Mouse (Mus musculus): ENCODE data around the gene Arhgap40. TPM values are rescaled to one million over a fixed set of nuclear protein-coding genes. Genes with fewer than 3 reads are reported as not detected.

Arhgap40 gene
- total and polyA plus RNA-seq, 2 experiments from 2014 or later: 0.42 TPM; not detected in 1

DNA sequence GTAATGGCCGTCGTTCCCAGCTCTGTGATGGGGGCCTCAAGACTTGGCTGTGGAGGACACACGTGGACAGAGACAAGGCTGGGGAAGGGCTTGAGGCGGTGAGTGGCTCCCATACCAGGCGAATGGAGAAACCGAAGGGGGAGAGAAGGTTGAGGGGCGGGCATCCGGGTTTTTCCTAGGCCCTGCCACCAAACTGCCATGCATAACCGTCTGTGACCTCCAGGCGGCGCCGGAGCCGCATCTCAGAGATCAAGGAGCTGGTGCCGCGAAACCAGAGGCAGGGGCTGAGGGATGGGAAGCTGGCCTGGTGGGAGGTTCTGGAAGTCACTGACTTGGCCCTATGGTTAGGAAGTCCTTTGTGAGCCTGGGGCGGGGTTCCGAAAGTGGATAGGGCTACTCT is 34.2 kb downstream of the Arhgap40 start:
- TF ChIP-seq CTCF (IDR thresholded peaks at IDR 0.05; ENCODE audit: low read depth): peak; percentile 84
- TF ChIP-seq EP300 (IDR thresholded peaks at IDR 0.05; ENCODE audit: low read depth): no peak
- H3K4me2 ChIP-seq (ENCODE audit: low read depth, low read length): no peak overlapping the region
- no peaks in the 10 kb centered on the region for H3K4me1 ChIP-seq (ENCODE audit: control insufficient read depth, insufficient read depth)
- ATAC-seq (ENCODE audit: insufficient read depth, low read depth): peak; percentile 49; the same call in 1 of the 2 replicates
- H3K27me3 ChIP-seq (ENCODE audit: control insufficient read depth, insufficient read depth, low read length): peaks cover 20% of the 10 kb centered on the region
- H3K9me3 ChIP-seq (replicated peaks; ENCODE audit: control insufficient read depth, low read length): no peaks in the 10 kb centered on the region
- no peaks in the 10 kb centered on the region for H3K36me3 ChIP-seq (replicated peaks; ENCODE audit: control insufficient read depth, insufficient read depth, low read length)
- no peak overlapping the region for H3K27ac ChIP-seq (ENCODE audit: low read depth)
- H3K4me3 ChIP-seq (ENCODE audit: low read depth, low read length): no peak overlapping the region
- WGBS: 6% methylated on average over 17 of the region's 17 CpGs
- DNase-seq (ENCODE audit: low spot score): peak; percentile 65
- H3K9ac ChIP-seq (replicated peaks; ENCODE audit: low read depth, low read length): no peak overlapping the region

GRCm38 (mm10) chr2:158550067-158550466 is 37.5 kb downstream of the Arhgap40 start:
- ATAC-seq (ENCODE audit: insufficient read depth, low read depth): 0 out of 2 replicates have a peak, but pooled peaks have one; percentile 39
- H3K9me3 ChIP-seq (replicated peaks; ENCODE audit: control insufficient read depth, low read length): no peaks in the 10 kb centered on the region
- peaks cover 42% of the 10 kb centered on the region for H3K27me3 ChIP-seq (ENCODE audit: control insufficient read depth, insufficient read depth, low read length)
- no peaks in the 10 kb centered on the region for H3K36me3 ChIP-seq (replicated peaks; ENCODE audit: control insufficient read depth, insufficient read depth, low read length)
- H3K4me1 ChIP-seq (ENCODE audit: control insufficient read depth, insufficient read depth): no peaks in the 10 kb centered on the region
- H3K4me2 ChIP-seq (ENCODE audit: low read depth, low read length): no peak overlapping the region
- WGBS: 4% methylated on average over 3 of the region's 3 CpGs
- H3K4me3 ChIP-seq (ENCODE audit: low read depth, low read length): no peak overlapping the region
- DNase-seq (ENCODE audit: low spot score): peak; percentile 54
- no peak overlapping the region for H3K9ac ChIP-seq (replicated peaks; ENCODE audit: low read depth, low read length)
- H3K27ac ChIP-seq (ENCODE audit: low read depth): no peak overlapping the region
- TF ChIP-seq EP300 (IDR thresholded peaks at IDR 0.05; ENCODE audit: low read depth) (no peak), CTCF (IDR thresholded peaks at IDR 0.05; ENCODE audit: low read depth) (peak; percentile 82)

GRCm38 (mm10) chr2:158554366-158554765 is 41.8 kb downstream of the Arhgap40 start:
- H3K4me2 ChIP-seq (ENCODE audit: low read depth, low read length): no peak overlapping the region
- WGBS: 16% methylated on average over 10 of the region's 10 CpGs
- H3K27ac ChIP-seq (ENCODE audit: low read depth): no peak overlapping the region
- peaks cover 48% of the 10 kb centered on the region for H3K27me3 ChIP-seq (ENCODE audit: control insufficient read depth, insufficient read depth, low read length)
- no peak for DNase-seq (ENCODE audit: low spot score)
- H3K4me3 ChIP-seq (ENCODE audit: low read depth, low read length): no peak overlapping the region
- H3K36me3 ChIP-seq (replicated peaks; ENCODE audit: control insufficient read depth, insufficient read depth, low read length): no peaks in the 10 kb centered on the region
- H3K9ac ChIP-seq (replicated peaks; ENCODE audit: low read depth, low read length): no peak overlapping the region
- ATAC-seq (ENCODE audit: insufficient read depth, low read depth): no peak
- TF ChIP-seq CTCF (IDR thresholded peaks at IDR 0.05; ENCODE audit: low read depth): no peak
- TF ChIP-seq EP300 (IDR thresholded peaks at IDR 0.05; ENCODE audit: low read depth): no peak
- H3K9me3 ChIP-seq (replicated peaks; ENCODE audit: control insufficient read depth, low read length): no peaks in the 10 kb centered on the region
- 0 out of 2 replicates have a peak, but pooled peaks cover 3% of the 10 kb centered on the region for H3K4me1 ChIP-seq (ENCODE audit: control insufficient read depth, insufficient read depth)

- ATAC-seq (ENCODE audit: insufficient read depth, low read depth) (no peak), DNase-seq (ENCODE audit: low spot score) (no peak)
- 3% methylated on average over 7 of the region's 7 CpGs for WGBS
- H3K4me2 ChIP-seq (ENCODE audit: low read depth, low read length): no peak overlapping the region
- H3K9ac ChIP-seq (replicated peaks; ENCODE audit: low read depth, low read length): no peak overlapping the region
- no peak overlapping the region for H3K27ac ChIP-seq (ENCODE audit: low read depth)
- H3K9me3 ChIP-seq (replicated peaks; ENCODE audit: control insufficient read depth, low read length): no peaks in the 10 kb centered on the region
- H3K4me3 ChIP-seq (ENCODE audit: low read depth, low read length): no peak overlapping the region
- no peak for TF ChIP-seq CTCF (IDR thresholded peaks at IDR 0.05; ENCODE audit: low read depth)
- no peak for TF ChIP-seq EP300 (IDR thresholded peaks at IDR 0.05; ENCODE audit: low read depth)
- H3K36me3 ChIP-seq (replicated peaks; ENCODE audit: control insufficient read depth, insufficient read depth, low read length): no peaks in the 10 kb centered on the region
- peaks cover 41% of the 10 kb centered on the region for H3K27me3 ChIP-seq (ENCODE audit: control insufficient read depth, insufficient read depth, low read length)
- 0 out of 2 replicates have a peak, but pooled peaks cover 3% of the 10 kb centered on the region for H3K4me1 ChIP-seq (ENCODE audit: control insufficient read depth, insufficient read depth)
Observed at GRCm38 (mm10) chr2:158555252-158555651, 42.7 kb downstream of the Arhgap40 start.

DNA sequence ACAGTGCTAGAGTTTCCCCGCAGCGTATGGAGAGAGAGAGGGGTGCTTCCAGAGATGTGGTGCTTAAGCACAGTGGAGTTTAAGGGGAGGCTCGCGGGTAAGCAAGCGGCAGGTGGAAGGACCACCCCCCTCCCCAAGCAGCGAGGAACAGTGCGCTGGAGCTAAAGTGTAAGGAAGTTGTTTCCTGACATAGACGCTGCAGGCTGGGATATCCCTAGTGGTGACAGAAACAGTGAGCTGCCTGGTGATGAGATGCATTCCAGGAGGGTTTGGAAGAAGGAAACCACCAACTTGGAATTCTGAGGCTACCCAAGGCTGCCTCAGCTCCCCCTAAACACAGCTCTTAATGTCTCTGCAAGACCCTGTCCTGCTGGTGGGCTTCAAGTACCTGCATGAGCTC is 43.2 kb downstream of the Arhgap40 start:
- Histone ChIP-seq H3K4me1 (ENCODE audit: control insufficient read depth, insufficient read depth) (0 out of 2 replicates have a peak, but pooled peaks cover 3% of the 10 kb centered on the region), H3K9me3 (replicated peaks; ENCODE audit: control insufficient read depth, low read length) (no peaks in the 10 kb centered on the region), H3K4me3 (ENCODE audit: low read depth, low read length) (peak overlapping the region; percentile 20), H3K4me2 (ENCODE audit: low read depth, low read length) (peak overlapping the region; percentile 49), H3K36me3 (replicated peaks; ENCODE audit: control insufficient read depth, insufficient read depth, low read length) (no peaks in the 10 kb centered on the region), H3K9ac (replicated peaks; ENCODE audit: low read depth, low read length) (no peak overlapping the region), H3K27ac (ENCODE audit: low read depth) (no peak overlapping the region), H3K27me3 (ENCODE audit: control insufficient read depth, insufficient read depth, low read length) (peaks cover 38% of the 10 kb centered on the region)
- DNase-seq (ENCODE audit: low spot score) (no peak), ATAC-seq (ENCODE audit: insufficient read depth, low read depth) (no peak)
- WGBS: 1% methylated on average over 8 of the region's 8 CpGs
- TF ChIP-seq EP300 (IDR thresholded peaks at IDR 0.05; ENCODE audit: low read depth) (no peak), CTCF (IDR thresholded peaks at IDR 0.05; ENCODE audit: low read depth) (no peak)

GRCm38 (mm10) chr2:158556225-158556624 is 43.6 kb downstream of the Arhgap40 start:
- Histone ChIP-seq H3K27me3 (ENCODE audit: control insufficient read depth, insufficient read depth, low read length) (peaks cover 38% of the 10 kb centered on the region), H3K36me3 (replicated peaks; ENCODE audit: control insufficient read depth, insufficient read depth, low read length) (no peaks in the 10 kb centered on the region), H3K27ac (ENCODE audit: low read depth) (no peak overlapping the region), H3K4me1 (ENCODE audit: control insufficient read depth, insufficient read depth) (0 out of 2 replicates have a peak, but pooled peaks cover 3% of the 10 kb centered on the region), H3K4me3 (ENCODE audit: low read depth, low read length) (peak overlapping the region; percentile 20), H3K9ac (replicated peaks; ENCODE audit: low read depth, low read length) (no peak overlapping the region), H3K9me3 (replicated peaks; ENCODE audit: control insufficient read depth, low read length) (no peaks in the 10 kb centered on the region), H3K4me2 (ENCODE audit: low read depth, low read length) (peak overlapping the region; percentile 49)
- TF ChIP-seq CTCF (IDR thresholded peaks at IDR 0.05; ENCODE audit: low read depth) (peak; percentile 71), EP300 (IDR thresholded peaks at IDR 0.05; ENCODE audit: low read depth) (no peak)
- 1% methylated on average over 20 of the region's 20 CpGs for WGBS
- DNase-seq (ENCODE audit: low spot score): peak; percentile 30
- ATAC-seq (ENCODE audit: insufficient read depth, low read depth): no peak
